Mouse (Mus musculus): ENCODE measurements around the gene Stil. TPM values are rescaled to one million over a fixed set of nuclear protein-coding genes. Genes with fewer than 3 reads are reported as not detected.
"Not testable (repeated sequence)": the region's sequence is repeated elsewhere in the genome, so short reads cannot be mapped to it uniquely, and the experiment has no call there.

Gene Stil
- polyA plus RNA-seq (2015; fragmentation: Nextera tagmentation; extraction: Ambion mirVana) = 10.7 and 11.8 TPM in 2 replicates

DNA sequence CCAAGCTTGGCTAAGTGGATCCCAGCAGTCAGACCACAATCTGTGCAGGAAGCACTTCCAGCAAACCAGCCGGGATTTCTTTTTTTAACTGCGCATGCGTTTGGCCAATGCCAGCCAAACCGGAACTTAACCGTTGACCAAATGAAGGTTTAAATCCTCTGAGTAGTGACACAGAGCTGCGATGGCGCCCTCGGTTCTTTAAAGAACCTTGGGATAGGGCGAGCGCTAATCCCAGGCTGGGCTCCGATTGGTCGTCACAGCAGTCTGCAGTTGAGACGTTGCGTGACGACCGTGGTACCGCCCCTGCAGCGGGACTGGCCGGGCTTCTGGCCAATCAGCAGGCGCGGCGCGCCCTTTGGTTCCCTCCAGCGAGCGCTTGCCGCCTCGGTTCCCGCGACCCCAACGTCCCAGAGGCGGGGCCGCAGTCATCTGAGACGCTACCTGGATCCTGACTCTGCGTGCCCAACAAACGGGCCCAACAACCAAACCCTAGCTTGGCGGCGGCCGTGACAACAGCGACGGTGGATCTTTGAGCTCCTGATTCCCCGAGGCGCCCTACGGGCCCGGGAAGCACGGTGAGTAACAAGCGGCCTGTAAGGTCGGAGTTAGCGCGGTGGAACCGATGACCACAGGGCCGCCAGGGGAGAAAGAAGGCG, at the start of gene Stil:
Gene Stil, plus strand, starts transcription at position 387 of the 656 bp plus-strand sequence.
- Histone ChIP-seq H3K9me3 (0 out of 2 replicates have a peak, but pooled peaks cover 5% of the 10 kb centered on the region), H3K27ac (peak within 1 kb of the TSS; percentile 94), H3K4me3 (peak within 1 kb of the TSS; percentile 73), H3K36me3 (peaks cover 13% of the 10 kb centered on the region), H3K9ac (peak within 1 kb of the TSS; percentile 75), H3K4me2 (replicated peaks) (peak within 1 kb of the TSS; percentile 74), H3K4me1 (peaks cover 15% of the 10 kb centered on the region), H3K27me3 (no peaks in the 10 kb centered on the region)
- ATAC-seq (ENCODE audit: low FRiP score, low read depth) = peak; percentile 100
- under 1% methylated on average over 52 of the region's 52 CpGs for WGBS

DNA sequence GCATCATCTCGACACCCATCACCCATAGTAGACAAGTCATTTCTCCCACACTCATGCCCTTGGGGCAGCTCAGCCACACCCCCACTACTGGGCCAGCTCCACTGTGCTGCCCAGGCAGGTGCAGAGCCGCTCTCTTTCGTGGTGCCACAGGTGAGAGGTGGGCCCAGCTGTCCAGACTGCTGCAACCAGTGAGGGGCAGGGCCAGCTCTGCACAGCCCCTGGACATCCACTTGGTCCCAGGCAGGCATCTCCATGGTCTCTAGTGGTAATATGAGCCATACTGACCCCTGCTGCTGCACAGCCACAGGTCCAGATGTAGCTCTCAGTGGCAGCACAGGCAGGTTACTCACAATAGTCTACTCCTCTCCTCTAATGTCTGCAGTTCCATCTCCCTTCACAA, 46.8 kb upstream of the Stil start:
- Histone ChIP-seq H3K4me1 (no peaks in the 10 kb centered on the region), H3K4me3 (no peak overlapping the region), H3K9ac (no peak overlapping the region), H3K36me3 (no peaks in the 10 kb centered on the region), H3K9me3 (no peaks in the 10 kb centered on the region), H3K27ac (no peak overlapping the region), H3K27me3 (peaks cover 30% of the 10 kb centered on the region), H3K4me2 (replicated peaks) (no peak overlapping the region)
- WGBS = 77% methylated on average over 3 of the region's 3 CpGs
- ATAC-seq (ENCODE audit: low FRiP score, low read depth) = no peak

DNA sequence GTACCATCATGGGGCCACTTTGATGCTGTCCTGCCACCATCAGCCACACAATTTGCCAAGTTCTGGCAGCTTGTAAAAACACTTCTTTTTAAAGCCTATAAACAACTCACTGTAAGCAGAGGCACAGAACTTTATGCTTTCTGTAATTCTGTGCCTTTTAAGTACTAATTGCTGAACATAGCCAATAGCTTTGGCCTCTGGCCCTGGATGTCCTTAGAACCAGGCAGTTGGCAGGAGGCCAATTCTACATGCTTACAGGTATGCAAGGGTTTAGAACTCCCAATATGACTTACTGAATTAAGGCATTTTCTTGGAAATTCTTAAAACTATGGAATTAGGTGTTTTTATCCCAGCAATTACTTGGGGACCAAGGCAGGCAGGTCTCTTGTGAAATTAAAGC, 42.6 kb upstream of the Stil start:
- Histone ChIP-seq H3K9me3 (no peaks in the 10 kb centered on the region), H3K4me2 (replicated peaks) (no peak overlapping the region), H3K4me1 (no peaks in the 10 kb centered on the region), H3K27ac (no peak overlapping the region), H3K9ac (no peak overlapping the region), H3K36me3 (peaks cover 16% of the 10 kb centered on the region), H3K4me3 (no peak overlapping the region), H3K27me3 (peaks cover 5% of the 10 kb centered on the region)
- no peak for ATAC-seq (ENCODE audit: low FRiP score, low read depth)

DNA sequence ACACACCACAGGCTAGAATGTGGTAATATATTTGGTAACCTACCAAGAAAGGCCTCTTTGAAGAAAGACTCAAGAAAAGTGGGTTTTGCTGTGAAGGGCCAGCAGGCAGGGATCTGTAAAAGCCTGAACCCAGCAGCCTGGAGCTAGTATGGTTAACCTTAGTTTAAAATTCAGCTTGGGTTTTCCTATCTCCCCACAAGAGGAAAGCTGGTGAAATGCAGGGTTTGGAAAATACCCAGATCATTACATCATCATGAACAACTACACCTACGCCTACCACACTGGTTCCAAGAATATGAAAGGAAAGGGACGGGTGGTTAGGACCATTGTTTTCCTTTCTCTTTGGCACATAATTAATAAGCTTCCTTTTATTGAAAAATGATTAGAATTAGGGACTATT, 41.7 kb upstream of the Stil start:
- H3K4me1 ChIP-seq = no peaks in the 10 kb centered on the region
- no peak overlapping the region for H3K9ac ChIP-seq
- peaks cover 2% of the 10 kb centered on the region for H3K27me3 ChIP-seq
- no peak overlapping the region for H3K4me2 ChIP-seq (replicated peaks)
- no peaks in the 10 kb centered on the region for H3K9me3 ChIP-seq
- no peak overlapping the region for H3K4me3 ChIP-seq
- 81% methylated on average over 2 of the region's 2 CpGs for WGBS
- no peak for ATAC-seq (ENCODE audit: low FRiP score, low read depth)
- H3K27ac ChIP-seq = no peak overlapping the region
- H3K36me3 ChIP-seq = peaks cover 25% of the 10 kb centered on the region

DNA sequence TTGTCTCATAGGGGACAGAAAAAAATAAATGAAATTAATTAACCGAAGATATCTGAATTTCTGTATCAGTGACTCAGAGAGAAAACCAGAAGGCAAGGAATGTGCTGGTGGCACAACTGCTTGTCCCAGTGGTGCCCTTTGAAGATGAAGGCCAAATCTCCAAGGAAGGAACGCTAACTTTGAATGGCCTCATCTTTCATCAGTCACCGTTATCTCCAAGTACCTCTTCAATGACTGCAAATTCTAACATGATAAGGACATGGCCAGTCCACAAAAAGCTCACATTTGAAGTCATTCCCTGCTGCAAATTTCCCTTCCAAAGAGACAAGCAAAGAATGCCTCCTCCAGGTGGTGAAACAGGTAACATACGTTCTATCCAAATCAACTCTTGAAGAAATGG, 41.2 kb upstream of the Stil start:
- H3K4me1 ChIP-seq = no peaks in the 10 kb centered on the region
- WGBS = 91% methylated on average over 4 of the region's 4 CpGs
- no peak overlapping the region for H3K27ac ChIP-seq
- H3K27me3 ChIP-seq = no peaks in the 10 kb centered on the region
- peaks cover 25% of the 10 kb centered on the region for H3K36me3 ChIP-seq
- H3K4me3 ChIP-seq = no peak overlapping the region
- H3K9ac ChIP-seq = no peak overlapping the region
- no peaks in the 10 kb centered on the region for H3K9me3 ChIP-seq
- H3K4me2 ChIP-seq (replicated peaks) = no peak overlapping the region
- ATAC-seq (ENCODE audit: low FRiP score, low read depth) = no peak

DNA sequence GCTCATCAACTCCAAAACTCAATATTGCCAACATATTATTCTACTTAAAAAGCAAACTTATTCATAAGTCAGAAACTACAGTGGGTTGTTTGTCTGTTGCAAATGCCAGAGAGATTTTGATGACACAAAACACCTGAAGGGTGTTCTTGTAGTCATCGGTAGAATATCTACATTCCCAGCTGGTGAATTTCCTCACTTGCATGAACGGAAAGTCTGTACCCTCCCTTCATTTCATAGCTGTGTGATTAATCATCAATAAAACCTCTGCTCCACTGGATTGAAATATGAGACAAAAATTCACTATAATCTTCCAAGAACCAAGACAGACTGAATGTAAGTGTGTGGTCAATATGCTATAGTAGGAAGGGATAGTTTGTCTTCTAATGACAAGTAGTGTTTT, 40.4 kb upstream of the Stil start:
- ATAC-seq (ENCODE audit: low FRiP score, low read depth) = no peak
- Histone ChIP-seq H3K27ac (no peak overlapping the region), H3K36me3 (peaks cover 31% of the 10 kb centered on the region), H3K4me3 (no peak overlapping the region), H3K4me2 (replicated peaks) (no peak overlapping the region), H3K9me3 (no peaks in the 10 kb centered on the region), H3K27me3 (no peaks in the 10 kb centered on the region), H3K4me1 (no peaks in the 10 kb centered on the region), H3K9ac (no peak overlapping the region)
- 82% methylated on average over 2 of the region's 2 CpGs for WGBS

DNA sequence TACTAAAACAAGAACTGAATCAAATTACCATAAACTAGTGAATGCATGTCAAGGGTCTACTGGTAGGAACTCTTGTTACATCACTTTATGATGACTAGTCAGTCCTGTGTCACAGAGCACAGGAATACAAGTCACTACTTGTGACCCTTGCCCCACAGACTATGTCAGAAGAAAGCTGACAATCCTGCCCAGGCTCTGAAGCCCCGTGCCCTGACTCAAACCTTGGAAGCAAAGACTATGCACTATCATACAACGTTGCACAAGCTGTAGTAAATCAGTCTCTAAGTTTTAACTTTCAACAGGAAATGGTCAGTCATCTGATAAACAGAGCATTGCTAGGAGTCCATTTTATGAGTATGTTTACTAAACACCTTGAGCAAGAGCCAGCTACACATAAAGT, 39.1 kb upstream of the Stil start:
- H3K9me3 ChIP-seq; ATAC-seq (ENCODE audit: low FRiP score, low read depth); H3K27me3 ChIP-seq; H3K9ac ChIP-seq; H3K4me2 ChIP-seq (replicated peaks); H3K4me3 ChIP-seq; H3K27ac ChIP-seq; H3K4me1 ChIP-seq: not testable (repeated sequence)
- WGBS = 81% methylated on average over 2 of the region's 2 CpGs
- H3K36me3 ChIP-seq = peaks cover 43% of the 10 kb centered on the region

DNA sequence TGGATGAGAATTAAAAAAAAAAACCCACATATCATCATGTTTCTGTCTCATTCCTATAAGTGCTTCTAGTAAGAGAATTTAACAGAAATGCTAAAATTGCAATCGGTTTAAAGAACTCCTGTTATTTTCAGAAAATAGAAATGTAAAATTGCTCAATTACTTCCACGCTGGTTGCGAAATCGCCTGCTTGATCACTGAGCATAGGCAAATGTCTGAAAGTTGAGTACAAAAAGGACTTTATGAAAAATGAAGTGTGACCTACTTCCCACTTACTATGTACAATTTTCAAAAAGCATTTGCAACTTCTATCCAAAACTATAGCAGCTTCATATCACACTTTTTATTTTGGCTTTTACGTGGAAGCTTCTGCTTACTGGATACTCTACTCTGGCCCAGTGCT, 29.2 kb upstream of the Stil start:
- Histone ChIP-seq H3K4me1 (no peaks in the 10 kb centered on the region), H3K4me2 (replicated peaks) (no peak overlapping the region), H3K9me3 (no peaks in the 10 kb centered on the region), H3K36me3 (peaks cover 32% of the 10 kb centered on the region), H3K27me3 (no peaks in the 10 kb centered on the region), H3K27ac (no peak overlapping the region), H3K9ac (no peak overlapping the region), H3K4me3 (no peak overlapping the region)
- 92% methylated on average over 5 of the region's 5 CpGs for WGBS
- ATAC-seq (ENCODE audit: low FRiP score, low read depth) = no peak

DNA sequence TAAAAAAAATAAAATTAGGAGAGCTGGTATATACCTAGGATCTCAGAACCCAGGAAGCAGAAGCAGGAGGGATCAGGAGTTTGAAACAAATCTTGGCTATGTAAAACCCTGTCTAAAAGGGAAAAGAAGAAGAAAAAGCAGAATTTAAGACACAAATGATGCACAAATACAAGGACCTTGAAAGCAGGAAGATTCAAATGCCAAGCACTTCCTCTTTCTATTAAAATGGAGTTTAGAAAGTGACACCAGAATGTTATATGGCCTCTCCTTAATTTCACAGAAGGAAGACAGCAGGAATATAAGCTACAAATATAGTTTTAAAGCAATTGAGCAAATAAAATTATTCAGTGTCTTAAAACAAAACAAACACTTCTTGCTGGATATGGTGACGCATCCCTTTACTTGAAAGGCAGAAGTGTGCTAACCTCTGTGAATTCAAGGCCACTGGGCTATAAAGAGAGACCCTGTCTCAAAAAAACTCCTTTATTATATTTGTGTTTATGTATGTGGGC, 26.7 kb upstream of the Stil start:
- WGBS = 96% methylated on average over 1 of the region's 1 CpGs
- peaks cover 9% of the 10 kb centered on the region for H3K36me3 ChIP-seq
- H3K27me3 ChIP-seq = no peaks in the 10 kb centered on the region
- H3K4me1 ChIP-seq = no peaks in the 10 kb centered on the region
- H3K9ac ChIP-seq = no peak overlapping the region
- ATAC-seq (ENCODE audit: low FRiP score, low read depth) = no peak
- H3K4me2 ChIP-seq (replicated peaks) = no peak overlapping the region
- no peaks in the 10 kb centered on the region for H3K9me3 ChIP-seq
- H3K4me3 ChIP-seq = no peak overlapping the region
- no peak overlapping the region for H3K27ac ChIP-seq

DNA sequence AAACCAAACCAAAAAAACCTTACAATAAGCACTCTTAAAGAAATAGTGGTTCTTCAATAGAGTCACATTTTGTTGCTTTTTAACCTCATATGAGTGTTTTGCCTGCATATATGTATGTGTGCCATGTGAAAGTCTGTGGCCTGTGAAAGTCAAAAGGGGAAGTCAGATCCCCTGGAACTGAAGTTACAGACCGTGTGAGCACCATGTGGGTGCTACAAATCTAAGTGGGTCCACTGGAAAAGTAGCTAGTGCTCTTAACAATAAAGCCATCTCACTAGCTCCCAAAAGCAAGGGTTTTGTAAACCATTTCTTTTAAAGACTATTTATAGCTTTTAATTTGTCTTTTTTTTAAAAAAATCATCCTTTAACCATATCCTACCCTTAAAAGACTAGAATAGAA, 17.3 kb upstream of the Stil start:
- WGBS = 74% methylated on average over 1 of the region's 1 CpGs
- H3K27me3 ChIP-seq = no peaks in the 10 kb centered on the region
- no peaks in the 10 kb centered on the region for H3K9me3 ChIP-seq
- H3K27ac ChIP-seq = no peak overlapping the region
- H3K4me3 ChIP-seq = no peak overlapping the region
- H3K4me2 ChIP-seq (replicated peaks) = no peak overlapping the region
- no peak for ATAC-seq (ENCODE audit: low FRiP score, low read depth)
- no peak overlapping the region for H3K9ac ChIP-seq
- H3K36me3 ChIP-seq = no peaks in the 10 kb centered on the region
- H3K4me1 ChIP-seq = peaks cover 12% of the 10 kb centered on the region; the same call in 1 of the 2 replicates

DNA sequence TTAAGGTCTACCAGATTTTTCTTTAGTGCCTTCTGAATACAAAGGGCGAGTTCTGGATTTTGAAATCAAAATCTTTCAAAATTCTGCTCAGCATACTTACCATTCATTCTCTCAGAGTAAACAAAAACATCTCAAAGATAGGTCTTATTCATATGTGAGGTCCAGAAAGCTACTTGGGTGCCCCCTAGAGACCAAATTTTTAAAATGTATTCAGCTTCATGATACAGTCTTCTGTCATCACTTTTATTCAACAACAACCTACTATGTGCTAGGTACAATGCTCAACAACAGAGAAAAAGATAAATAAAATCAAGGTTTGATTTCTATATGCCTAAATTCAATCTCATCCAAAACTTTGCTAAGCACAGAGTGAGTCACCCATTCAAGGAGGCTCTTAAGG, 16.9 kb upstream of the Stil start:
- H3K4me2 ChIP-seq (replicated peaks) = no peak overlapping the region
- no peak overlapping the region for H3K4me3 ChIP-seq
- H3K27me3 ChIP-seq = no peaks in the 10 kb centered on the region
- 86% methylated on average over 1 of the region's 1 CpGs for WGBS
- H3K27ac ChIP-seq = no peak overlapping the region
- H3K4me1 ChIP-seq = peaks cover 12% of the 10 kb centered on the region; the same call in 1 of the 2 replicates
- no peaks in the 10 kb centered on the region for H3K36me3 ChIP-seq
- ATAC-seq (ENCODE audit: low FRiP score, low read depth) = no peak
- no peak overlapping the region for H3K9ac ChIP-seq
- H3K9me3 ChIP-seq = no peaks in the 10 kb centered on the region

DNA sequence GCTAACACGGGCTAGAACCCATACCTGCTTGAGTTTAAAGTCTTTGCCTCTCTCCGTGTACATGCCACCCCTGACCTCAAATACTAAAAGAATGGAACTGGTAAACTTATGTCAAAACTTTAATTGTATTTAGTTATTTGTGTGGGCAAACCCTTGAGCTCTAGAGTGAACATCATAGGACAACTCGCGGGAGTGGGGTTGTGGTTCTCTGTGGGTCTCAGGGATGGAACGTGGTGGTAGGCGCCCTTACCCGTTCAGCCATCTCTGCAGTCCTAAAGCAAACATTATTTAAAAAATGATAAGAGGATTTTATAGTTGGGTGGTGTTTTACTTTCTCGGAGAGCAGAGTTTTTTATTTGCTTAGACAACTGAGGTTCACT, 13.8 kb upstream of the Stil start:
- Histone ChIP-seq H3K4me1 (peaks cover 12% of the 10 kb centered on the region; the same call in 1 of the 2 replicates), H3K4me3 (peak overlapping the region; percentile 86), H3K9ac (peak overlapping the region; percentile 89), H3K36me3 (no peaks in the 10 kb centered on the region), H3K4me2 (replicated peaks) (peak overlapping the region; percentile 82), H3K27ac (peak overlapping the region; percentile 99), H3K27me3 (0 out of 2 replicates have a peak, but pooled peaks cover 4% of the 10 kb centered on the region), H3K9me3 (no peaks in the 10 kb centered on the region)
- WGBS = under 1% methylated on average over 8 of the region's 8 CpGs
- peak; percentile 60 for ATAC-seq (ENCODE audit: low FRiP score, low read depth)
